Mouse (Mus musculus) neural tube, embryonic 11.5 days (tissue): ENCODE data around the gene Ddx58. TPM values are rescaled to one million over a fixed set of nuclear protein-coding genes. Genes with fewer than 3 reads are reported as not detected.
A peak's percentile ranks its signal among the peaks of the same experiment; 100 is the strongest.

ENCODE experiments used
- ATAC-seq: fragments of 200-750 bp; cut with Nextera tagmentation; 2 replicates; pipeline ENCODE4 v1.8.0; 2017; ENCODE audit warnings: moderate number of reproducible peaks, mild to moderate bottlenecking, moderate TSS enrichment, moderate library complexity; ENCODE audit not compliant: insufficient read depth, low FRiP score, low TSS enrichment
- DNase-seq: peaks from one replicate; pipeline ENCODE4 v3.0.0-alpha.2; 2015; ENCODE audit warnings: low spot score
- H3K27ac ChIP-seq: fragments of 300-500 bp; sonication (generic); 2 replicates; pipeline ENCODE4 v1.5.1; 2014; ENCODE audit warnings: low read depth, mild to moderate bottlenecking, low read length
- H3K27me3 ChIP-seq: fragments of 300-500 bp; sonication (generic); 2 replicates; pipeline ENCODE4 v1.6.1; 2014; ENCODE audit warnings: mild to moderate bottlenecking, low read length, mixed read lengths; ENCODE audit not compliant: control insufficient read depth, insufficient read depth
- H3K36me3 ChIP-seq: fragments of 300-500 bp; sonication (generic); 2 replicates; pipeline ENCODE4 v1.6.1; 2014; ENCODE audit warnings: mild to moderate bottlenecking, low read length, moderate library complexity, mixed read lengths; ENCODE audit not compliant: control insufficient read depth, insufficient read depth
- H3K4me1 ChIP-seq: fragments of 300-500 bp; sonication (generic); 2 replicates; pipeline ENCODE4 v1.6.1; 2014; ENCODE audit warnings: low read length, mixed read lengths; ENCODE audit not compliant: control insufficient read depth, insufficient read depth
- H3K4me2 ChIP-seq: fragments of 300-500 bp; sonication (generic); 2 replicates; pipeline ENCODE4 v1.6.1; 2014; ENCODE audit warnings: low read depth, mild to moderate bottlenecking, moderate library complexity
- H3K4me3 ChIP-seq: fragments of 300-500 bp; sonication (generic); 2 replicates; pipeline ENCODE4 v1.5.1; 2014; ENCODE audit warnings: low read depth, low read length
- H3K9ac ChIP-seq: fragments of 300-500 bp; sonication (generic); 2 replicates; pipeline ENCODE4 v1.6.1; 2014; ENCODE audit warnings: mild to moderate bottlenecking, low read length
- H3K9me3 ChIP-seq: fragments of 300-500 bp; sonication (generic); 2 replicates; pipeline ENCODE4 v1.6.1; 2016; ENCODE audit warnings: low read length; ENCODE audit not compliant: control insufficient read depth
- WGBS: fragments of 180-500 bp; shearing (Covaris S2); extraction: QIAGEN DNeasy Blood & Tissue Kit; methylation state at CpG from one replicate; pipeline ENCODE4 v1.1.7; 2014; 5-methylcytosine and 5-hydroxymethylcytosine counted together
- polyA plus RNA-seq: library from polyadenylated mRNA; unstranded; fragments of >200 nt; fragmentation: Nextera tagmentation; extraction: Ambion mirVana; gene quantifications from 2 replicates; pipeline ENCODE4 v1.2.1, GENCODE M21; 2014

Gene Ddx58
- 2.8 and 4.1 TPM in 2 replicates for polyA plus RNA-seq

DNA sequence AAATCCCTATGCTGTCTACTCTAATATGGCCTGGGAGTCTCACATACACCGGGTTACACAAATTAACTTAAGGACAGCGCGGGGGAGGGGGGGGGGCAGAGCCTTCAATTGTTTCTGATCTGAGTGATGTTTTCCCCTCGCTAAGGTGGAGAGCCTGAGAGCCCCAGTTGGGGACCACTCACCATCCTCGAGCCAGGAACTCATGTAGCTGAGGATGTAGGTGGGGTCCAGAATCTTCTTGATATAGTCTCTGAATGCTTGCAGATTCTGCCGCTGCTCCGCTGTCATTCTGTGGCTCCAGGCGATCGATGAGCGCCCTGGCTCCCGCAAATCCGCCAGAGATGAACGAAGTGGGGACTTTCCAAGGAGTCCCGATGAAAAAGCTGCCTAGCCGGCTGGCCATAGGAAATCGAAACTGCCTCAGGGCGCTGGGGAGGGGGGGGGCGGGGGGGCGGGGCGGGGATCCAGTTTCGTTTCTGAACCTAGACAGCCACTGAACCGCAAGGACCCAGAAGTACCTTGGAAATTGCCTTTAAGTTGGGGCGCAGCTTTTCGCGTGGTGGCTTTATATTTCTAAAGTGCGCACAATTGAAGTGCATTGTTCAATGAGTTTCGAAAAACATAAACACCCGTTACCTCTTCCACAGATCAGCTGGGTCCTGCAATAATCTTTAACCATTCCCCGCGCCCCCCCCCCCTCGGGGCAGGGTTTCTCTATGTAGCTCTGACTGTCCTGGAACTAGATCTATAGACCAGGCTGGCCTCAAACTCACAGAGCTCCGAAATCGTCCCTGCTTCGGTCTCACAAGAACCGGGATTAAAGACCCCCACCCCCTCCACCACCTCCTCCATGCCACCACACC is at the start of gene Ddx58:
Gene Ddx58, minus strand, starts transcription at position 420 of the 863 bp plus-strand sequence.
- Histone ChIP-seq H3K4me1 (0 out of 2 replicates have a peak, but pooled peaks cover 3% of the 10 kb centered on the region), H3K27me3 (no peaks in the 10 kb centered on the region), H3K36me3 (no peaks in the 10 kb centered on the region), H3K27ac (no peak within 1 kb of the TSS), H3K4me3 (peak within 1 kb of the TSS; percentile 48), H3K4me2 (peak within 1 kb of the TSS; percentile 78), H3K9ac (peak within 1 kb of the TSS; percentile 50), H3K9me3 (no peaks in the 10 kb centered on the region)
- WGBS: 3% methylated on average over 34 of the region's 35 CpGs
- ATAC-seq: peak; percentile 48
- DNase-seq: peak; percentile 46

- ATAC-seq: no peak
- H3K9ac ChIP-seq: no peak overlapping the region
- no peak overlapping the region for H3K4me2 ChIP-seq
- H3K4me3 ChIP-seq: no peak overlapping the region
- 90% methylated on average over 2 of the region's 2 CpGs for WGBS
- H3K4me1 ChIP-seq: no peaks in the 10 kb centered on the region
- H3K9me3 ChIP-seq: 0 out of 2 replicates have a peak, but pooled peaks cover 2% of the 10 kb centered on the region
- H3K27me3 ChIP-seq: no peaks in the 10 kb centered on the region
- H3K27ac ChIP-seq: no peak overlapping the region
- H3K36me3 ChIP-seq: no peaks in the 10 kb centered on the region
- DNase-seq: no peak
These were observed 49.4 kb upstream of the Ddx58 start for GRCm38 (mm10) chr4:40289046-40289445.

GRCm38 (mm10) chr4:40287415-40287814 is 47.8 kb upstream of the Ddx58 start:
- no peak overlapping the region for H3K4me2 ChIP-seq
- no peaks in the 10 kb centered on the region for H3K27me3 ChIP-seq
- no peaks in the 10 kb centered on the region for H3K36me3 ChIP-seq
- 83% methylated on average over 6 of the region's 6 CpGs for WGBS
- no peak overlapping the region for H3K4me3 ChIP-seq
- ATAC-seq: no peak
- H3K27ac ChIP-seq: no peak overlapping the region
- no peaks in the 10 kb centered on the region for H3K9me3 ChIP-seq
- H3K9ac ChIP-seq: no peak overlapping the region
- no peaks in the 10 kb centered on the region for H3K4me1 ChIP-seq
- no peak for DNase-seq

- Histone ChIP-seq H3K27me3 (no peaks in the 10 kb centered on the region), H3K9ac (no peak overlapping the region), H3K4me2 (no peak overlapping the region), H3K36me3 (no peaks in the 10 kb centered on the region), H3K9me3 (no peaks in the 10 kb centered on the region), H3K4me1 (no peaks in the 10 kb centered on the region), H3K27ac (no peak overlapping the region), H3K4me3 (no peak overlapping the region)
- ATAC-seq: no peak
- DNase-seq: peak; percentile 56
- 16% methylated on average over 4 of the region's 4 CpGs for WGBS
These were observed 46.0 kb upstream of the Ddx58 start for GRCm38 (mm10) chr4:40285582-40285981.

GRCm38 (mm10) chr4:40279276-40279900 is 39.8 kb upstream of the Ddx58 start, which contains the start of gene Ndufb6:
Gene Ndufb6 (minus strand): TSS chr4:40279421.
- H3K36me3 ChIP-seq: peaks cover 3% of the 10 kb centered on the region; the same call in 1 of the 2 replicates
- ATAC-seq (peak; percentile 94), DNase-seq (peak; percentile 98)
- peak within 1 kb of the TSS; percentile 95 for H3K4me3 ChIP-seq
- no peaks in the 10 kb centered on the region for H3K27me3 ChIP-seq
- WGBS: under 1% methylated on average over 36 of the region's 36 CpGs
- peak within 1 kb of the TSS; percentile 82 for H3K9ac ChIP-seq
- H3K4me1 ChIP-seq: peaks cover 4% of the 10 kb centered on the region; the same call in 1 of the 2 replicates
- peak within 1 kb of the TSS; percentile 69 for H3K4me2 ChIP-seq
- H3K27ac ChIP-seq: peak within 1 kb of the TSS; percentile 46; the same call in 1 of the 2 replicates
- H3K9me3 ChIP-seq: no peaks in the 10 kb centered on the region

- no peak for DNase-seq
- Histone ChIP-seq H3K9me3 (no peaks in the 10 kb centered on the region), H3K27ac (no peak overlapping the region), H3K27me3 (no peaks in the 10 kb centered on the region), H3K9ac (peak overlapping the region; percentile 82), H3K4me1 (peaks cover 4% of the 10 kb centered on the region; the same call in 1 of the 2 replicates), H3K4me3 (peak overlapping the region; percentile 95), H3K36me3 (peaks cover 3% of the 10 kb centered on the region; the same call in 1 of the 2 replicates), H3K4me2 (peak overlapping the region; percentile 69)
- 1% methylated on average over 21 of the region's 21 CpGs for WGBS
- ATAC-seq: peak; percentile 72
These were observed 39.2 kb upstream of the Ddx58 start for GRCm38 (mm10) chr4:40278880-40279275.

DNA sequence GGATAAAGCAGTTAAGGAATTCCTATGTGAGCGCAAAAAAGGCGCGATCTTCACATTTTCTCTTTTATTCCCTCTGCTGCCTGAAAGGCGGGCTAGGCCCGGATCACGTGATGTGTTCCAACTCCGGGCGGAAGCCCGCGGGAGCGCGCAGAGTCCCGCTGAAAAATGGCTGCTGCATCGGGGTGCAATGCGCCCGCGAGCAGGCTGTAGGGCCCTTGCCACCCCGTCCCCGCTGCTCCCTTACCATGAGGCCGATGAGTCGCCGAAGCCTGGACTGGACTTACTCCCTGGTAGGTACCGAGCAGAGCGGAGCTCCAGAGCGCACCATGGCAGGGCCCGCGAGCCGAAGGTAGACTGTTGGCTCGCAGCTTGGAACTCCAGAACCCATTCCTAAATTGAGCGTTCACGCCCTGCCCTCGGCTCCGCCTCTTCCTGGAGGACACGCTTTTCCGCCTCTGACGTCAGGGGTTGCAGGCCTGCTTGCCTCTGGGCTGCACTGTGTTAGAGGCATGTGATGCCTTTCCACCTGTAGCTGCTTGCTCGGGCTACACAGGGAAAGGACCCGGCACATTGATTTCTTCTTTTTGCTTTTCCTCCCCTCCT is 29.9 kb upstream of the Ddx58 start, which contains the start of the genes Smim27 and Topors:
Gene Smim27, plus strand, starts transcription at position 150 of the 603 bp plus-strand sequence.
Gene Topors, minus strand, starts transcription at position 421 of the 603 bp plus-strand sequence.
- H3K4me1 ChIP-seq: peaks cover 6% of the 10 kb centered on the region; the same call in 1 of the 2 replicates
- WGBS: under 1% methylated on average over 38 of the region's 38 CpGs
- peak within 1 kb of the TSS; percentile 85 for H3K4me3 ChIP-seq
- peak within 1 kb of the TSS; percentile 83 for H3K4me2 ChIP-seq
- ATAC-seq (peak; percentile 94), DNase-seq (peak; percentile 95)
- no peaks in the 10 kb centered on the region for H3K9me3 ChIP-seq
- H3K27me3 ChIP-seq: no peaks in the 10 kb centered on the region
- H3K9ac ChIP-seq: peak within 1 kb of the TSS; percentile 85
- H3K36me3 ChIP-seq: no peaks in the 10 kb centered on the region
- H3K27ac ChIP-seq: peak within 1 kb of the TSS; percentile 89

DNA sequence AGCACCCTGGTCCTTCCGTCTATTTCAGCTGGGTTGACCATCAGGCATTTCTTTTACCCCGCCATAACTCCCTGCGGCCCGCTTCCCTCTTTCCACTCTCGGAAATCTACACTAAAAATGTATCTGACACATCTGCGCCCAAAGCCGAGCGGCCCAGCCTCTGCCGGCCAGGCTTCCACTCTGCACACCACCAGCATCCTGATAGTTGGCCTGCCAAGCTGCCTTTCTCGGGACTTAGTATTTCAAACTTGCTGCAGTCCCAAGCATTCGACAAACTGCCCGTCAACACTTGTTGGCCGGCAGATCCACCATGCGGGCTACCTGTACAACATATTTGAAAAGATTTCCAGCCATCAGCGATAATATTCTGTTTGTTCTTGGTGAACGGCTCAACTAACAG is 29.2 kb upstream of the Ddx58 start:
- no peaks in the 10 kb centered on the region for H3K27me3 ChIP-seq
- H3K9me3 ChIP-seq: no peaks in the 10 kb centered on the region
- H3K36me3 ChIP-seq: no peaks in the 10 kb centered on the region
- peak overlapping the region; percentile 85 for H3K4me3 ChIP-seq
- peaks cover 6% of the 10 kb centered on the region; the same call in 1 of the 2 replicates for H3K4me1 ChIP-seq
- WGBS: under 1% methylated on average over 16 of the region's 16 CpGs
- H3K4me2 ChIP-seq: peak overlapping the region; percentile 83
- ATAC-seq: no peak; the same call in 1 of the 2 replicates
- peak overlapping the region; percentile 89 for H3K27ac ChIP-seq
- H3K9ac ChIP-seq: peak overlapping the region; percentile 85
- no peak for DNase-seq
